Mouse (Mus musculus) lung, postnatal 0 days (tissue): ENCODE data around the gene C1qtnf1. TPM values are rescaled to one million over a fixed set of nuclear protein-coding genes. Genes with fewer than 3 reads are reported as not detected.

Experiments used
- ATAC-seq: fragments of 200-750 bp; cut with Nextera tagmentation; 2 replicates; pipeline ENCODE4 v1.8.0; 2017; ENCODE audit warnings: moderate library complexity
- DNase-seq: peaks from one replicate; pipeline ENCODE4 v3.0.0-alpha.2; 2016; ENCODE audit warnings: low spot score
- H3K27ac ChIP-seq: fragments of 300-500 bp; sonication (generic); 2 replicates; pipeline ENCODE4 v1.5.1; 2014; ENCODE audit warnings: antibody characterized with exemption, mild to moderate bottlenecking, low read length, mixed read lengths
- H3K27me3 ChIP-seq: fragments of 300-500 bp; sonication (generic); replicated peaks from 2 replicates; pipeline ENCODE4 v1.6.1; 2014; ENCODE audit warnings: low read length, mixed read lengths; ENCODE audit not compliant: insufficient read depth
- H3K36me3 ChIP-seq: fragments of 300-500 bp; sonication (generic); 2 replicates; pipeline ENCODE4 v1.6.1; 2014; ENCODE audit warnings: low read length, mixed read lengths; ENCODE audit not compliant: insufficient read depth
- H3K4me1 ChIP-seq: fragments of 300-500 bp; sonication (generic); 2 replicates; pipeline ENCODE4 v1.6.1; 2014; ENCODE audit warnings: antibody characterized with exemption, low read depth, low read length, mixed read lengths; ENCODE audit not compliant: insufficient read depth
- H3K4me2 ChIP-seq: fragments of 300-500 bp; sonication (generic); replicated peaks from 2 replicates; pipeline ENCODE4 v1.6.1; 2014; ENCODE audit warnings: low read depth, mild to moderate bottlenecking, low read length, moderate library complexity, mixed read lengths
- H3K4me3 ChIP-seq: fragments of 300-500 bp; sonication (generic); 2 replicates; pipeline ENCODE4 v1.5.1; 2014; ENCODE audit warnings: low read depth, low read length
- H3K9ac ChIP-seq: fragments of 300-500 bp; sonication (generic); replicated peaks from 2 replicates; pipeline ENCODE4 v1.6.1; 2014; ENCODE audit warnings: low read depth, mild to moderate bottlenecking
- H3K9me3 ChIP-seq: fragments of 300-500 bp; sonication (generic); 2 replicates; pipeline ENCODE4 v1.6.1; 2016; ENCODE audit warnings: low read length, mixed read lengths
- CTCF ChIP-seq: IDR thresholded peaks from 2 replicates; pipeline ENCODE4 v1.5.1; 2016; ENCODE audit warnings: antibody characterized with exemption, mild to moderate bottlenecking
- EP300 ChIP-seq: IDR thresholded peaks from 2 replicates; pipeline ENCODE4 v1.6.1; 2016; ENCODE audit warnings: antibody characterized with exemption, mild to moderate bottlenecking, control low read depth
- WGBS: fragments of 180-500 bp; shearing (Covaris S2); extraction: QIAGEN DNeasy Blood & Tissue Kit; methylation state at CpG from one replicate; pipeline ENCODE4 v1.1.7; 2014; 5-methylcytosine and 5-hydroxymethylcytosine counted together
- polyA plus RNA-seq: library from polyadenylated mRNA; unstranded; fragments of >200 nt; fragmentation: Nextera tagmentation; extraction: Ambion mirVana; gene quantifications from 2 replicates; pipeline ENCODE4 v1.2.1, GENCODE M21; 2015

C1qtnf1 gene
- polyA plus RNA-seq, 1 experiment from 2014 or later: 9.1 TPM

- Histone ChIP-seq H3K4me3 (no peak overlapping the region), H3K4me2 (no peak overlapping the region), H3K36me3 (peaks cover 5% of the 10 kb centered on the region; the same call in 1 of the 2 replicates), H3K27me3 (no peaks in the 10 kb centered on the region), H3K27ac (no peak overlapping the region), H3K9me3 (no peaks in the 10 kb centered on the region), H3K4me1 (no peaks in the 10 kb centered on the region), H3K9ac (no peak overlapping the region)
- WGBS: 70% methylated on average over 8 of the region's 8 CpGs
- ATAC-seq (no peak), DNase-seq (no peak)
- TF ChIP-seq CTCF (peak; percentile 48), EP300 (no peak)
Observed at GRCm38 (mm10) chr11:118488191-118488906, 60.3 kb downstream of the C1qtnf1 start.

- H3K9ac ChIP-seq: no peak overlapping the region
- no peak for DNase-seq
- H3K4me3 ChIP-seq: no peak overlapping the region
- no peak overlapping the region for H3K4me2 ChIP-seq
- 85% methylated on average over 12 of the region's 12 CpGs for WGBS
- peaks cover 5% of the 10 kb centered on the region; the same call in 1 of the 2 replicates for H3K36me3 ChIP-seq
- TF ChIP-seq CTCF: no peak
- TF ChIP-seq EP300: no peak
- H3K9me3 ChIP-seq: no peaks in the 10 kb centered on the region
- H3K4me1 ChIP-seq: no peaks in the 10 kb centered on the region
- no peak for ATAC-seq
- no peaks in the 10 kb centered on the region for H3K27me3 ChIP-seq
- no peak overlapping the region for H3K27ac ChIP-seq
Observed at GRCm38 (mm10) chr11:118488907-118489270, 60.9 kb downstream of the C1qtnf1 start.

GRCm38 (mm10) chr11:118490566-118491218, 62.7 kb downstream of the C1qtnf1 start:
- no peaks in the 10 kb centered on the region for H3K9me3 ChIP-seq
- peak; percentile 57 for DNase-seq
- H3K9ac ChIP-seq: no peak overlapping the region
- no peaks in the 10 kb centered on the region for H3K36me3 ChIP-seq
- no peaks in the 10 kb centered on the region for H3K27me3 ChIP-seq
- no peaks in the 10 kb centered on the region for H3K4me1 ChIP-seq
- H3K27ac ChIP-seq: no peak overlapping the region
- TF ChIP-seq CTCF: peak; percentile 93
- no peak for TF ChIP-seq EP300
- H3K4me3 ChIP-seq: no peak overlapping the region
- WGBS: 20% methylated on average over 18 of the region's 22 CpGs
- H3K4me2 ChIP-seq: peak overlapping the region; percentile 34; the same call in 1 of the 2 replicates
- ATAC-seq: peak; percentile 43; the same call in 1 of the 2 replicates

GRCm38 (mm10) chr11:118491230-118491629, 63.2 kb downstream of the C1qtnf1 start:
- no peak overlapping the region for H3K9ac ChIP-seq
- no peaks in the 10 kb centered on the region for H3K36me3 ChIP-seq
- ATAC-seq (no peak), DNase-seq (no peak)
- no peaks in the 10 kb centered on the region for H3K9me3 ChIP-seq
- WGBS: 83% methylated on average over 7 of the region's 7 CpGs
- H3K4me1 ChIP-seq: no peaks in the 10 kb centered on the region
- no peaks in the 10 kb centered on the region for H3K27me3 ChIP-seq
- TF ChIP-seq EP300 (no peak), CTCF (no peak)
- no peak overlapping the region for H3K4me3 ChIP-seq
- no peak overlapping the region for H3K27ac ChIP-seq
- no peak overlapping the region for H3K4me2 ChIP-seq

- DNase-seq (no peak), ATAC-seq (peak; percentile 83)
- Histone ChIP-seq H3K27ac (peak overlapping the region; percentile 43; the same call in 1 of the 2 replicates), H3K9ac (no peak overlapping the region), H3K4me2 (no peak overlapping the region), H3K27me3 (no peaks in the 10 kb centered on the region), H3K4me3 (no peak overlapping the region), H3K4me1 (no peaks in the 10 kb centered on the region), H3K9me3 (no peaks in the 10 kb centered on the region), H3K36me3 (no peaks in the 10 kb centered on the region)
- TF ChIP-seq CTCF (no peak), EP300 (peak; percentile 83)
- 50% methylated on average over 2 of the region's 2 CpGs for WGBS
Observed at GRCm38 (mm10) chr11:118493458-118493857, 65.5 kb downstream of the C1qtnf1 start.

- WGBS: 61% methylated on average over 12 of the region's 12 CpGs
- Histone ChIP-seq H3K4me1 (no peaks in the 10 kb centered on the region), H3K9ac (no peak overlapping the region), H3K36me3 (no peaks in the 10 kb centered on the region), H3K27me3 (no peaks in the 10 kb centered on the region), H3K27ac (peak overlapping the region; percentile 43; the same call in 1 of the 2 replicates), H3K9me3 (no peaks in the 10 kb centered on the region), H3K4me2 (no peak overlapping the region), H3K4me3 (no peak overlapping the region)
- DNase-seq (no peak), ATAC-seq (peak; percentile 67)
- TF ChIP-seq EP300 (no peak), CTCF (no peak)
Observed at GRCm38 (mm10) chr11:118494001-118494737, 66.2 kb downstream of the C1qtnf1 start.
